In genomic region chr13:13867922-13868321, GRCm38 (mm10) we compare ENCODE assay signal across 9 mouse cellular contexts.
DNase-seq lines count a peak whose midpoint lies in the region; ATAC-seq lines count a peak whose summit lies in the region.
"Had no signal": no experiment of that assay in that cellular context is flagged by ENCODE, and none has a peak within 500 bp of the region (broad histone marks: within the 10 kb centered on the region; RNA-seq: fewer than 3 reads in every experiment).

No protein-coding gene starts in this region.

- H3K27ac ChIP-seq in midbrain, embryonic 10.5 days (replicated peaks): no peak overlapping the region
- H3K27ac ChIP-seq: heart, embryonic 15.5 days had no signal

- 36% methylated on average over 3 of the region's 3 CpGs for WGBS in midbrain, embryonic 10.5 days

- H3K27me3 ChIP-seq in midbrain, embryonic 10.5 days (ENCODE audit: low read depth, poor library complexity, severe bottlenecking): no peaks in the 10 kb centered on the region
- H3K27me3 ChIP-seq: heart, embryonic 15.5 days had no signal

- DNase-seq in adrenal gland, postnatal 14 days: peak; percentile 16
- no peak for DNase-seq in adrenal gland, postnatal 25 days
- DNase-seq in right cerebral cortex, adult 18-20 months: peak; percentile 13
- DNase-seq in right cerebral cortex, postnatal 36 days (ENCODE audit: low spot score in 2 of 2): no peak
- peak; percentile 10 to 11 for DNase-seq in frontal cortex, postnatal 36 days (ENCODE audit: low spot score in 2 of 2)
- DNase-seq in midbrain, embryonic 10.5 days (ENCODE audit: low spot score): peak; percentile 25
- DNase-seq in thymus, postnatal 25 days: peak; percentile 36

- ATAC-seq in cerebellum, adult (ENCODE audit: insufficient number of reproducible peaks, low FRiP score, low TSS enrichment): no peak

- H3K4me3 ChIP-seq in midbrain, embryonic 10.5 days: no peak overlapping the region
- H3K4me3 ChIP-seq: heart, embryonic 15.5 days had no signal

- no peaks in the 10 kb centered on the region for H3K4me1 ChIP-seq in midbrain, embryonic 10.5 days
- H3K4me1 ChIP-seq: heart, embryonic 15.5 days had no signal

- no peaks in the 10 kb centered on the region for H3K36me3 ChIP-seq in midbrain, embryonic 10.5 days
- H3K36me3 ChIP-seq: heart, embryonic 15.5 days had no signal

- no peaks in the 10 kb centered on the region for H3K9me3 ChIP-seq in midbrain, embryonic 10.5 days (replicated peaks)
- H3K9me3 ChIP-seq: heart, embryonic 15.5 days had no signal

Comparison
In these comparisons a context has a peak if more than half of its experiments do, and no peak if none do; other contexts are left out.
1. DNase-seq: peak in adrenal gland, postnatal 14 days (single experiment), right cerebral cortex, adult 18-20 months (single experiment), frontal cortex, postnatal 36 days (2 of 2), midbrain, embryonic 10.5 days (single experiment) and thymus, postnatal 25 days (single experiment); none in adrenal gland, postnatal 25 days (single experiment) and right cerebral cortex, postnatal 36 days (0 of 2).